Mouse (Mus musculus) brown adipose tissue, adult 24 weeks (tissue): ENCODE measurements around the gene Rhbg. TPM values are rescaled to one million over a fixed set of nuclear protein-coding genes. Genes with fewer than 3 reads are reported as not detected.
"Not testable (repeated sequence)": the region's sequence is repeated elsewhere in the genome, so short reads cannot be mapped to it uniquely, and the experiment has no call there.

ENCODE experiments used
- H3K27ac ChIP-seq: fragments of 200-500 bp; replicated peaks from 2 replicates; pipeline ENCODE4 v1.5.1; 2012; ENCODE audit warnings: low read depth, mild to moderate bottlenecking, low read length
- H3K4me1 ChIP-seq: fragments of 200-500 bp; 2 replicates; pipeline ENCODE4 v1.6.1; 2012; ENCODE audit warnings: low read length, mixed read lengths; ENCODE audit not compliant: control insufficient read depth, insufficient read depth, insufficient read length
- H3K4me3 ChIP-seq: fragments of 200-500 bp; 2 replicates; pipeline ENCODE4 v1.5.1; 2012; ENCODE audit warnings: low read depth, mild to moderate bottlenecking, low read length, moderate library complexity; ENCODE audit not compliant: insufficient read depth
- polyA plus RNA-seq: library from polyadenylated mRNA; stranded (reverse); fragments of >200 nt; gene quantifications from 2 replicates; pipeline ENCODE4 v1.2.4, GENCODE M21; 2012; ENCODE audit not compliant: missing spikeins, insufficient read depth, insufficient read length

Rhbg gene
- polyA plus RNA-seq, 1 experiment: not detected

DNA sequence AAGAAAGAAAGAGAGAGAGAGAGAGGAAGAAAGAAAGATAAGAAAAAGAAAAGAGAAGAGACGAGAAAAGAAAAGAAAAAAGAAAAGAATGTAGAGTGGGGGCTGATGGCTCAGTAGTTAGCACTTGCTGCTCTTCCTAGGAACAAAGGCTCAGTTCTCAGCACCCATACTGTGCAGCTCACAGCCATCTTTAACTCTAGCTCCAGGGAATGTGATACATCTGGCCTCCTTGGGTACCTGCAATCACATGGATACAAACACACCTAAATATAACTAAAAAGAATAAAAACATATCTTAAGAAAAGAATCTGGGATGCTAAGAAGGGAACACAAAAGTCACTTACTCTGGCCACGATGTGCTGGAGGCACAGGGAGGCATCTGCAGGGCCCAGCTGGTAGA, 21.6 kb upstream of the Rhbg start:
- Histone ChIP-seq H3K4me3 (no peak overlapping the region), H3K4me1 (no peaks in the 10 kb centered on the region), H3K27ac (no peak overlapping the region)

DNA sequence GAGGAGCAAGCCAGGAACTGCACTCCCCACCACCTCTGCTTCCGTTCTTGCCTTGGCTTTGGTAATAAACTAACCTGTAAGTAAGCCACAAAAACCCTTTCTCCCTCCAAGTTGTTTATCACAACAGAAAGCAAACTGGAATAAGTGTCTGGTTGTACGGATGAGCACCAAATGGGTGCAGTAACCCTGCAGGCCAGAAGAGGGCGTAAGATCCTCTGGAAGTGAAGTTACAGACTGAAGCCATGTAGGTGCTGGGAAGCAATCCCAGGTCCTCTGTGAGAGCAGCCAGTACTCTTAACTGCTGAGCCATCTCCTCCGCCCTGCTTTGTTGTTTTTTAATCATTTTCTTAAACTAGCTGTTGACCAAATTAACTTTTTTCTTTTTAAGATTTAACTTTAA, 19.5 kb upstream of the Rhbg start:
- H3K4me3 ChIP-seq: no peak overlapping the region
- no peak overlapping the region for H3K27ac ChIP-seq
- H3K4me1 ChIP-seq: no peaks in the 10 kb centered on the region

DNA sequence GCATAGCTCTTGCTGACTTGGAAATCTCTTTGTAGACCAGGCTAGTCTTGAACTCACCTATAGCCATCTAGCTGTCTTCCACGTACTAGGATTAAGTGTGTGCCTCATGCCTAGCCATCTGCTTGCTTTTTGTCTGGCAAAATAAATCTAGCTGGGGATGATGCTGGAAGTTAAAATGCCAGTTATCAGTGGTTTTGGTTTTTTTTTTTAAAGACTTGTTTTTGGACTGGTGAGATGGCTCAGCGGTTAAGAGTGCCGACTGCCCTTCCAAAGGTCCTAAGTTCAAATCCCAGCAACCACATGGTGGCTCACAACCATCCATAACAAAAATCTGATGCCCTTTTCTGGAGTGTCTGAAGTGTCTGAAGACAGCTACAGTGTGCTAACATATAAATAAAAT, 17.4 kb upstream of the Rhbg start:
- no peak overlapping the region for H3K4me3 ChIP-seq

DNA sequence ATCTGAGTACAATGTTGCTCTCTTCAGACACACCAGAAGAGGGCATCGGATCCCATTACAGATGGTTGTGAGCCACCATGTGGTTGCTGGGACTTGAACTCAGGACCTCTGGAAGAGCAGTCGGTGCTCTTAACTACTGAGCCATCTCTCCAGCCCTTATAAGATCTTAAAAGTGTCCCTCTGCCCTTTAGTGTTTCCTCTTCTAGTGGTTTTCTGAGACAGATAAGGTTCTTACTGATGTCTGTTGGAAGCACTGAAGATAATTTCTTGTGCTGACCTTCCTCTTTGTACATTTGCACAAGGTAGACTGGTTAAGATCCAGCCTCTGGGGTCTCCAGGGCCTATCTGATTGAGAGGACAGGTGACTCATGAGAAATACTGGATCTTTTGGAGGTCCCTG, 16.8 kb upstream of the Rhbg start:
- H3K4me3 ChIP-seq, H3K27ac ChIP-seq: not testable (repeated sequence)

More for the DNA sequence above, 17.4 kb upstream of the Rhbg start:
- H3K27ac ChIP-seq: no peak overlapping the region
- no peaks in the 10 kb centered on the region for H3K4me1 ChIP-seq

DNA sequence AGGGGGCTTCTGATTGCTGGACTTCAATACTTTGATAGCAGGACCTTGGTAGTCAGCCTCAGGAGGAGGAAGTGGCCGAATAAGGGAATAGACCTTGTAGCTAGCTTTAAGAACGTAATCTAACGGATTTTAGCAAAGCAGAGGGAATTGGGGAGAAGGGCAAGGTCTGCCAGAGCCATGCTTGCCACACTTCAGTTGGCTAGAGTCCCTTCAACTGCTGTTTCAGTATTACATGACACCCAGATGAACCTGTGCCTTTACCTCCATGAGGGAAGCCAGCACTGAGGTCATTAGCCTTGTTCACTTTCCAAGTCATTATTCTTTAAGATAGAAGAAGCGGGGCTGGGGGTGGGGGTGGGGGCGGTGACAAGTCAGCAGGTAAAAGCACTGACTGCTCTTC, 14.5 kb upstream of the Rhbg start:
- Histone ChIP-seq H3K4me1 (no peaks in the 10 kb centered on the region), H3K27ac (no peak overlapping the region), H3K4me3 (no peak overlapping the region)

More for the DNA sequence above, 16.8 kb upstream of the Rhbg start:
- not testable (repeated sequence) for H3K4me1 ChIP-seq

DNA sequence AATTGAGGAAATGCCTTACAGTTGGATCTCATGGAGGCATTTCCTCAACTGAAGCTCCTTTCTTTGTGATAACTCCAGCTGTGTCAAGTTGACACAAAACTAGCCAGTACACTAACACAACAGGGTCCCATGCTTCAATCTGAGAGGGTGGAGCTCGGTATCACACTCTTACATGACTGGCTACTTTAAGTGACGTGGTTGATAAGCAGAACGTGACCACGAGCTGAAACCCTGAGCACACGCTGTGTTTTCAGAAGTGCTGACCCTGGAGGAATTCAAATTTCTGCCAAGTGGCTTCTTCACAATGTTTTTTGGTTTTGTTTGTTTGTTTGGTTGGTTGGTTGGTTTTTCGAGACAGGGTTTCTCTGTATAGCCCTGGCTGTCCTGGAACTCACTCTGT, 13.5 kb upstream of the Rhbg start:
- H3K27ac ChIP-seq, H3K4me3 ChIP-seq, H3K4me1 ChIP-seq: not testable (repeated sequence)

DNA sequence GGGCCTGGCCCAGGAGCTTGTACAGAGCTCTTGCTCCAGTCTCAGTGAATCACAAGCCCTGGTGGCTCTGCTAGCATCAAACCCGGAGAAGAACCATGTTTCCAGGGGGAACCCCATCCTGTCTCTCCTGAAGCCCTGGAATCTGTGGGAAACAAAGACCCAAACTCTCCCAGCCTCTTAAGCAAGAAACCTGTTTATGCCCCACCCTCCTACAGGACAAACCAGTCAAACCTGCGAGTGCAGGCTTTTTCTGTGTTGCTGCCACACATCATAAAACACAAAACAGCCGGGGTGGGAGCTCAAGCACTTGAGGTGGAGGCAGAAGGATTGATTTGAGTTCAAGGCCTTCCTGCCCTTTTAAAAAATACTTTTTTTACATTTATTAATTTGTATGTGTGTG, 7.8 kb upstream of the Rhbg start:
- H3K4me3 ChIP-seq: no peak overlapping the region
- H3K27ac ChIP-seq: no peak overlapping the region
- no peaks in the 10 kb centered on the region for H3K4me1 ChIP-seq

DNA sequence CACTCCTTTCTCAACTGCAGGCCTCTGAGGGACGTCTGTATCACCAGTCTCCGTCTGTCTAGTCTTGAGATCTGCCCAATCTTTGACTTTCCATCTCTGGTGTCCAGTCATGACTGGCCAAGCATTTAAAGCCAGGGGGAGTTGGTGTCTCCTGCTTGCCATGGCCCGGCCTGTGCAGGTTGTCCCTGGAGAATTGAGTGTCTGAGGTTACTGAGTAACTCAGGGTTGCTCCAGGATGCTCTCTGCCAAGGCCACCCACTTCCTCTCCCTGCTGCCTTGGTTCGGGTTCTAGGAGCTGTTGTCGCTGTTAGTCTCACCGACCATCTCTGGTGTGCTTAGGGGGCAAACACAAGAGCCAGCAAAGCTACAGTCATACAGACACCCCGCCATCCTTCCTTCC, 1.9 kb upstream of the Rhbg start:
- Histone ChIP-seq H3K4me1 (no peaks in the 10 kb centered on the region), H3K4me3 (no peak overlapping the region), H3K27ac (no peak overlapping the region)

DNA sequence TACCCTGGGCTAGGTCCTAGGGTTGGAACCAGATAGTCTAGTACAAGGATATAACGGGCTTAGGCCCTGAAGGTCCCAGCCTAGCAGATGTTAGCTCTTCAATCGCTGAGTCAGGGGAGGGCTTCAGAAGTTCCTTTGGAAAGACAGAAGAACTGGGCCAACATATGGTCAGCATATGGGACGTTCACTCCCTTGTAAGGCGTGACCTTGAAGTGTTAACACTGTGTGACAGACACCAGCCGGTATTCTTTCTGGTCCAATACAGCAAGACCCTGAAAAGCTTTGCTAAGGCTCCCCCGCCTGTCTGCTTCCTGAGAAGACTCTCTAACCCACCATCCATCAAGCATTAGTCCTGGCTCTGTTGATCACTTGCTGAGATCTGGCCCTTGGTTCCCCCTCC, 1.4 kb upstream of the Rhbg start:
- no peaks in the 10 kb centered on the region for H3K4me1 ChIP-seq
- no peak overlapping the region for H3K27ac ChIP-seq
- no peak overlapping the region for H3K4me3 ChIP-seq

DNA sequence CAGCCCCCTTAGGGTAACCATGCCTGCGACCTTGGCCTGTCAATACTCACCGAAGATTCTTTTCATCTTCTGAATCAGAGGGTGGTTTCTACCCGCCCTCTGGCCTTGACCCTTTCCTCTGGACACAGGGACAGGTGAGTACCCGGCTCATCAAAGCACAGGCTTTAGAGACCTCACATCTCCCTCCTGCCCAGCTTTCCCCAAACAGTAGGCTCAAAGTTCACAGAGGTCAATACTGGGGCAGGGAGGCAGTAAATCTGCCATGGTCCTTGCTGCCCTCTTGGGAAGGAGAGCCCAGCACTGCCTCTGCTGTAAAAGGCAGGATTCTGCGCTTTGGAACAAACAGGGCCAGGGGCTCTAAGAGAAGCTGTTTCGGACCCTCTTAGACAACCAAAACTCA, 1.8 kb downstream of the Rhbg start:
- H3K4me1 ChIP-seq: no peaks in the 10 kb centered on the region
- H3K27ac ChIP-seq: no peak overlapping the region
- H3K4me3 ChIP-seq: no peak overlapping the region

DNA sequence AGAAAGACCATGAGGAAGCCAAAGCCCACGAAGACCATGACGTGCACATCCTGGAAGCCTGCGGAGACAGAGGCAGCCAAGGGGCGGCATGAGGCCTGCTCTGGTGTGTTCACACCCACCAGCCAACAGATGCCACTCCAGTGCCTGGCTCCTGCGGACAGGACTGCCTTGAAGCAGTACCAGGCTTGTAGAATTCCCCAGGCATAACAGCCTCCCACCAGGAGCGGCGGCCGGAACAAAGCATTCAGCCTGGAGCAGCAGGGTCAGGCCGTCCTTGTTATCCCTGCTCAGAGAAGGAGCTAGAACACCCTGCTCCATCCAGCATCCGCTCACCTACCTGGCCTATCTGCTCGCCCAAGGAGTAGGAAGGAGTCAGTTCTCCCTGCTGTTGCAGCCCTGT, 6.1 kb downstream of the Rhbg start:
- H3K4me1 ChIP-seq: no peaks in the 10 kb centered on the region
- no peak overlapping the region for H3K4me3 ChIP-seq
- no peak overlapping the region for H3K27ac ChIP-seq

DNA sequence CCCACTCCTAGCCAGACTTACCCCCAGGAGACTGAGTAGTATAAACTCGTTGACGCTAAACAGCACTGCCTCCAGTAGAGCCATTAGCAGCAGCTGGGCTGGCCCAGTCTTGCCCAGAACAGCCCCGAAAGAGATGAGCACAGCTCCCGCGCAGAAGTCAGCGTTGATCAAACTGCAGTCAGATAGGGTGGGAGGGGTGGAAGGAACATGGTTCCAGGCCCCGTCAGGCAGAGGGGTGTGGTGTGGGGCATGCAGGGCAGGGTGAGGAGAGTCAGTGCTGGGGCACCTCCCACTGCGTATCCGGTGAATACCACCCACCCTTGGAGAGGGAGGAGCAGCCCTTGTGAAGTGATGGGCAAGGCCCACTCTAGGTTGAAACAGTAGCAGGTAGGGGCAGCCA, 6.8 kb downstream of the Rhbg start:
- H3K4me1 ChIP-seq: no peaks in the 10 kb centered on the region
- no peak overlapping the region for H3K4me3 ChIP-seq
- H3K27ac ChIP-seq: no peak overlapping the region

DNA sequence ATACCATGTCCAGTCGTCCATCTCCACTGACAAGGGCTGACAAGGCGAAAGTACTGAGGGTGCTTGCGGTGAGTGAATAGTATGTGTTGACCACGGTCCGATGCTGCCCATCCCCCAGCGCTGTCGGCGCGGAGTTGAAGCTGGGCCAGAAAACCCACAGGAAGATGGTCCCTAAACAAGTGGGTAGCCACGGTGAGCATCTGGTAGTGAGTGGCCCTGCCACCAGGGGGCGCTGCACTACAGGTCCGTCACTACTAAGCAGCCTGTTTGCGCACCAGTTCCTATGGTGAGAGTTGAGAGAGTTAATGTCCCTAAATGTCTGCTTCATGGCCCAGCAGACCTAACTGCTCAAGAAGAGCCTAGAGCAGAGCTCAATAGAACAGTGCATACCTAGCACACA, 8.7 kb downstream of the Rhbg start:
- H3K4me1 ChIP-seq: no peaks in the 10 kb centered on the region
- no peak overlapping the region for H3K4me3 ChIP-seq

DNA sequence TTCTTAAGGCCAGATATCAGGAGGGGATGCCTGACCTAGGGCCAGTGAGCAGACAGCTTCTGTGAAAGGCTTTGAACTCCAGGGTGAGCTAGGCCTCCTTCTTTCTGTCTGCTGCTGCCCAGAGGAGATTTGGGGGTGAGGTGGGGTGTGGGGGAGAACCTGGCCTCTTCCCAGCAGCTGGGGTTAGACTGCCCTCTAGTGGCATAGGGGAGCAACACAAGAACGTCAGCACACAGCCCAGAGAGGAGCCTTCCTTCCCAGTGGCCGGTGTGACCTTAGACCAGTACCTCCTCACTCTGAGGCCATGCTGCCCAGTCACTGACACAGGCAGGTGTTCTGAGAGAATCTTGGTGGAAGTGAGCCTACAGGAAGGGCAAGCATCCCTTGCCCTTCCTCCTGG, 10.4 kb downstream of the Rhbg start:
- Histone ChIP-seq H3K4me1 (no peaks in the 10 kb centered on the region), H3K4me3 (no peak overlapping the region)

More for the DNA sequence above, 8.7 kb downstream of the Rhbg start:
- H3K27ac ChIP-seq: no peak overlapping the region

DNA sequence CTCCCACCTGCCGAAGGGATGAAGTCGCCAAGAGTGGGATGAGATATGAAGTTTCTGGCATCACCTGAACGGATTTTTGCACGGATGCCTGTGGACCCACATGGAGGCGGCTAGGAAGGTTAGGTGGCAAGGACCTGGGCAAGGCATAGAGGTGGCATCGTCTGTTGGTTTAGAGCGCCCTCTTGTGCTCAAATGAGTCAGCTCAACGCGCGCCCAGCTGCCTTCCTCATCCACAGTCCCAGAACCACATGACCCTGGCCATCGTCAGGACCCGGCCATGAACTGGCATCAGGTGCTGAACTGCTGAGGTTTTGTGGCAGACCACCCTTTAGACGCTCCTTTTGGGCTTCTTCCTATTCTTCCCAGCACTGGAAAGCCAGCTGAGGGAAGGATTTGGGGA, 12.0 kb downstream of the Rhbg start:
- H3K4me3 ChIP-seq: no peak overlapping the region
- H3K4me1 ChIP-seq: no peaks in the 10 kb centered on the region
- H3K27ac ChIP-seq: no peak overlapping the region

More for the DNA sequence above, 10.4 kb downstream of the Rhbg start:
- H3K27ac ChIP-seq: no peak overlapping the region

DNA sequence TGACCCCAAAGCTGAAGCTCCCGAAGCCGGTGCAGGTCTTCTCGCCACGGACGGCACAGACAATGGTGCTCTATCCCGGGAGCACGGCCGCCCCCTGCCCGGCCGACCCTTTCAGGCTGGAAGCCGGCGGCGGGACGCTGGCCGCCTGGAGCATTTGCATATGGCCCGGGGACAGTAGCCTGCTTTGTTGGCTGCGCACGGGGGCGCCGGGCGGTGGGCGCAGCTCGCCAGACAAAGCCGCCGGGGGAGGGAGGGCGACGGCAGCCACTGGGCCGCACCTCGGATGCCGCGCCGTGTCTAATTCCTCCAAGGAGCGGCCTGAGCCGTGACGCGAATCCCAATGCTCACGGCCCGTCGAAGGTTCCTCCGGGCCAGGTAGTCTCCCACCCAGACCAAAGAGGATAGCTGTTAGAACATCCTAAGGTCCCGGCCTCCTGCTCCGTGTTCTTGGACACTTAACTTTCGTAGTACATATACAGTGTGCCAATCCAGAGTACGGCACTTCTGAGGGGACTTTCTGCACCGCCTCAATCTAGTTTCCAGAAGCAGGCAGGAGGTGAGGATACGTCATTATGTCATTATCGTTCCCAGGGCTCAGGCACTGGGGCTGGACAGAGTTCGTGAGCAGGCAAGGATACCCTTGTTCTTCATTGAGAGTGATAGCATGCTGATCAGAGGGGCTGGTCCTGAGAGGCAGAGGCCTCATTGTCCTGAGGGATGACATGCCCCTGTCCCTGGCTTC, 13.3 kb downstream of the Rhbg start:
- Histone ChIP-seq H3K4me3 (no peak overlapping the region), H3K27ac (no peak overlapping the region), H3K4me1 (no peaks in the 10 kb centered on the region)
